Mouse (Mus musculus) 3134 (cell line): ENCODE results near the gene Cdkl5.
"Not testable (repeated sequence)": the region's sequence is repeated elsewhere in the genome, so short reads cannot be mapped to it uniquely, and the experiment has no call there.

Experiments
- DNase-seq: peaks from one replicate; pipeline ENCODE4 v3.0.0-alpha.2; 2011; ENCODE audit warnings: low spot score; ENCODE audit not compliant: insufficient read length; ENCODE audit errors: extremely low read depth

Cdkl5 gene

DNA sequence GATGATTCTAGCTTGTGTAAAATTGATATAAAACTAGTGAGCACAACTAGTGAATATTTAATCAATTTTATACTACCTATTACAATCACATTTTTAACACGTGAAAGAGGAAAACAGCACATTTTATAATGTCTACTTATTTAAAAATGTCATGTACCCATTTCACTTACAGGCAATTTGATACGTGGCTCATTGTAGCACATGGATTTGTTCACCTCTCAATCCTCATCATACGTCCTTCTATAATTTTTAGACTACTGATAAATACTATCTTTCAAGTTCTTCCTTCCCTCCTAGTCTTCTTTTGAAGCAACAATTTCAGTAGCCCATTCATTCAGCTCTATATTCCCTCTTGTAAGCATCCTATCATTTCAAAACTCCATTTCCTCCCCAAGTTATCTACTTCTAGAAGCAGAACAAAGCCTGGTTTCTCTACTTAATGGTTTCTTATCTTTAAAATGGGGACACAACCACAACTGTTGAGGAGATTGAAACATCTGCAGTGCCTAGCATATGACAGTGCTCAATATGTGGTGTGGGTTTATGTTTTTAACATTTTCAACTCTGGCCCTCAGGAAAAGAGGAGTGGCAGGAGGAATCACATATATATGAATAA is 75.4 kb downstream of the Cdkl5 start:
- no peak for DNase-seq

GRCm38 (mm10) chrX:160906952-160907351 is 87.6 kb downstream of the Cdkl5 start, which contains the start of gene Gja6:
Gene Gja6 (minus strand): TSS chrX:160907052.
- no peak for DNase-seq

DNA sequence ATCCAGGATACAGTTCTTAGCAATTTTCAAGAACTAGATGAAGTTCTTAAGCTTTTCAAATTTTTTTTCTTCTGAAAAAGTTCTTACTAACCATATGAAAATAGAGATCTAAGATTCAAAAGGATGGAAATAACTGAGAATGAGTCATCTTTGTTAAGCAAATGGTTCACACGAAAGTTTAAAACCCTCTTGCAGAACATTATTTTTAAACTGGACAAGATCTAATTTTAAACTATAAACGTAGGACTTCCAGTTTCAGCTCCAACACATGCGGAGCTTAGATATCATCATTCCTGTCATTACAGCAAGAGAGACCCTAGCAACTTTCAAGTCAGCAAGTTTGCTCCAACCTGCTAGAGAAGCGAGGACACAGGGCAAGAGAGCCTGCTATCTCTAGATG is 88.0 kb downstream of the Cdkl5 start:
- DNase-seq = no peak

DNA sequence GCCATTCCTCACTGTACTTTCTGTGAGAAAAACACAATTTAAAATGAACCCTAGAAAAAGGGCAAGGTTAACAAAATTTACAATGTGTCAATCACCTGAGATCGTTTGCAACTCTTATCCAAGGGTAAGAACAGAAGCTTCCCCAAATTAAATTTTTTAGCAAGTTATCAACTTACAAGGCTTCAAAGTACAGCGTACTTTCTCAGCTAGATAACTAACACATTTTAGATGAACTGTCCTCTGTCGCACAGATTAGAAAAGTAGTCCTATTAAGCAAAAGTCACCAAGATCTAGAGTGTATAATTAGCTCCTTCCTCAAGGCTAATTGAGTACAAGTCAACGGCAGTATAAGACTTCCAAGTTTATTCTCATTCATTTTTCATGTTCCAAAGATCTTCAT is 88.6 kb downstream of the Cdkl5 start:
- DNase-seq = no peak

- DNase-seq = no peak
These were observed 89.3 kb downstream of the Cdkl5 start for GRCm38 (mm10) chrX:160905041-160905678.

GRCm38 (mm10) chrX:160901118-160901517 is 93.4 kb downstream of the Cdkl5 start:
- no peak for DNase-seq

- no peak for DNase-seq
These were observed 102.4 kb downstream of the Cdkl5 start for GRCm38 (mm10) chrX:160892077-160892476.

GRCm38 (mm10) chrX:160886301-160886700 is 108.2 kb downstream of the Cdkl5 start:
- no peak for DNase-seq

GRCm38 (mm10) chrX:160866576-160866975 is 127.9 kb downstream of the Cdkl5 start:
- no peak for DNase-seq

GRCm38 (mm10) chrX:160865022-160865421 is 129.5 kb downstream of the Cdkl5 start:
- DNase-seq = no peak

DNA sequence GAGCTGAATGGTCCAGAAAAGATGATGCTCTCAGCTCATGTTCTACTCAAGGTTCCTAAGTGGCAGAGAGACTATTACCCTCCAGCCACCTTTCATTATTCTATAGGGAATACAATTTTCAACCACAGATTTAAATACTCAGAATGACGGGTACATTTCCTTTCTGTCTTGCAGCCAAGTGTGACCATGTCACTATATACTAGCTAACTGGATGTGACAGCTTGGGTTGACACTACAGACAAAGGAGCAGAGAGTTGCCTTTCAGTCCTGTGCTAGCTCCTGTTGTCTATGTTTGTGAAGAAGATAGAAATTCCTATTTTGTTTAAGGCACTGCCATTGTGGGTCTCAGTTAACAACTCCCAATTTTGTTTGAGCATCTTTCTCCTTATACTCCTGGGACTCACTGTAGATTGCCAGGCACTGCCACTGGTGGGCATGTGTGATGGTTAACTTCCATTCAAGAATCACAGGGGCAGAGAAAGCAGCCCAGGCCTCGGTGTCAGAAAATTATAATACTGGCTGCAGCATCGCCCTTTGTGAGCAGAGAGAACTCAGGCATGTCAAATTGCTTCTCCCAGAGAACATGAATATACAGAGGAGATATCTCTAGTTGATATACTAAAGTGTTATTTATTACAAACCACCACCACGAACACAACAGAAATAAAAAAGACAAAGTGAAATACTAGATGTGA is 130.7 kb downstream of the Cdkl5 start:
- no peak for DNase-seq

DNA sequence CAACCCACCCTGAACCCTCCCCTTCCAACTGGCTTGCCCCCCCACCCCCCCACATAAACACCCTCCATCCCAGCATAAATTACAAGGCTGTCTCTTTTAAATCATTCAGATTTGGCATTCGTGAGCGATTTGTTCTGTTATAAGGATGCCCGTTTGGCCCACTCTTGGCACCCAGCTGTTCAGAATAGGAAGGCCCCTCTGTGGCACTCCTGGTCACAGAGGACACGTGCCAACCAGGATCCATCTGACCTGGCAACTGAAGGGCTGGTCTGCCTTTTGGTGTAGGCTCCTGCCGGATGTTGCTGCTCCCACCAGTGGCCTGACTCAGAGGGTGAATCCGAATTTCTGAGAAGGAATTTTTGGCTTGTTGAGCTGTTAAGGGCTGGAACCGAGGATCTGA is 186.3 kb downstream of the Cdkl5 start:
- no peak for DNase-seq

- DNase-seq = no peak
These were observed 189.9 kb downstream of the Cdkl5 start for GRCm38 (mm10) chrX:160804409-160805150.

GRCm38 (mm10) chrX:160794920-160795319 is 199.6 kb downstream of the Cdkl5 start:
- no peak for DNase-seq

DNA sequence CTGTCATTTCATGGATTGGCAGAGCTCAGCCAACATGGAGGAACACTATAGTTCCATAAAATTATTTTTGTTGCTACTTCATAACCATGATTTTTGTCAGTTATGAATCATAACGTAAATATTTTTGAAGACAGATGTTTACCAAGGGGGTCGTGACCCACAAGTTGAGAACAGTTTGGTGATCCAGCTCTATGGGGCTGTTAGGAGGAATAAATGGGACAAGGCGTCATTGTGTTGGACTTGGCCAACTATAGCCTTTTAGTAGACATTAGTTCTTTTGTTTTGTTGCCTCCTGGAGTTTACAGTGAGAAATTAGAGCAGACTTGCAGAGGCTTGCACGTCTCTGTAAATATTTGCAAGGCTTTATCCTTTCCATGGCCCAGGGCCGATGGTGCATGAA is 212.2 kb downstream of the Cdkl5 start:
- no peak for DNase-seq

DNA sequence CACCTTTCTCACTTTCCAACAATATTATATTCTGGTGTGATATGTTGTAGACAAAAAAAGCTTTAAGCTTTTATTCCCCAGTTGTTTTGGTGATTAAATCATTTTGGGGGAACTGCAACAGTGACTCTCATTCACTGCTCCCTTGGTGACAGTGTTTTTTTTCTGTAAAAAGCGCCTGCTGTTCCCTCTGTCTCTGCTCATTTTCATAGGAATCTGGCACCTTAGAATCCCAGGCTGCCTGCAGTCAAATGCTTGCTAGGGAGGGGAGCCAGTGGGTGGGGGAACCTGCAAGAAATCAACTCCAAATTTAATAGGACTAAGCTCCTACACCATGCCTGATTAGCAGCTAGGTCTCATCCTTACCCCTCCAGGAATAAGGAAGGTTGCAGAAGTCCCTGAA is 221.5 kb downstream of the Cdkl5 start:
- DNase-seq = no peak

GRCm38 (mm10) chrX:160769622-160770021 is 224.9 kb downstream of the Cdkl5 start:
- not testable (repeated sequence) for DNase-seq

DNA sequence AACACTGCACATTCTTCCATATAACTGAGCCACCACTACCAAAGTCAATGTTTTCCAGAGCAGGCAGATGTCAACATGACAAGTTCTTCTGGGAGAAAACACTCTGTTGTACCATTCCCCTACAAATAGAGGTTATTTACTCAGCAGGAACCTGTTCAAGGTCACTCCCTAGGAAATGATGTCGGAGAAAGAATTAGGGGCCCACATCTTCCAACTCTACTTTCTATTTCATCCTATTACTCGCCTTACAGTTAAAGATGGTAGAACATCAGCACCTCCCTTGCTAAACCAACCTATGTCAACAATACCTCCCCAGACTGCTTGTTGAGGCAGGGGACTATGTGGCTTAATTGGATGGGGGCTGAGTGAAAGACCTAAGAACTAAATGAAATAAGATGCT is 226.8 kb downstream of the Cdkl5 start, which contains the start of gene Rs1:
TSS of gene Rs1 (plus strand) at position 301 of the 400 bp plus-strand sequence.
- no peak for DNase-seq

DNA sequence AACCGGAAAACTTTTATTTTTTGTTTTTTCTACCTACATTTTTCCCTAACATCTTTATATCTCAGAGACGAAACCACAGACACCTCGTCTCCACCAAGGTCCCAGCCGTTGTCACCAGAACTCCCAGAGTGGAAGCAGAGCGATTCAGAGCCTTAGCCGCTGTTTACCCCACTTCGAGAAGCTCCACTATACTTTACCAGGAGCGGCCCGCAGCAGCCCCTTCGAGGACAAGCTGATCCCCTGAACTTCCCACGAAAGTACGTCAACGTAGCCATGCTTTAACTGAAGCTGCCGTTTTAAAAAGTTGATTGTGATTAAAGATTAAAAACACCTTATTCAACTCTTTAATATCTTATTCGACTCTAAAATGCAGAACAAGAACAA is 228.3 kb downstream of the Cdkl5 start:
- no peak for DNase-seq

DNA sequence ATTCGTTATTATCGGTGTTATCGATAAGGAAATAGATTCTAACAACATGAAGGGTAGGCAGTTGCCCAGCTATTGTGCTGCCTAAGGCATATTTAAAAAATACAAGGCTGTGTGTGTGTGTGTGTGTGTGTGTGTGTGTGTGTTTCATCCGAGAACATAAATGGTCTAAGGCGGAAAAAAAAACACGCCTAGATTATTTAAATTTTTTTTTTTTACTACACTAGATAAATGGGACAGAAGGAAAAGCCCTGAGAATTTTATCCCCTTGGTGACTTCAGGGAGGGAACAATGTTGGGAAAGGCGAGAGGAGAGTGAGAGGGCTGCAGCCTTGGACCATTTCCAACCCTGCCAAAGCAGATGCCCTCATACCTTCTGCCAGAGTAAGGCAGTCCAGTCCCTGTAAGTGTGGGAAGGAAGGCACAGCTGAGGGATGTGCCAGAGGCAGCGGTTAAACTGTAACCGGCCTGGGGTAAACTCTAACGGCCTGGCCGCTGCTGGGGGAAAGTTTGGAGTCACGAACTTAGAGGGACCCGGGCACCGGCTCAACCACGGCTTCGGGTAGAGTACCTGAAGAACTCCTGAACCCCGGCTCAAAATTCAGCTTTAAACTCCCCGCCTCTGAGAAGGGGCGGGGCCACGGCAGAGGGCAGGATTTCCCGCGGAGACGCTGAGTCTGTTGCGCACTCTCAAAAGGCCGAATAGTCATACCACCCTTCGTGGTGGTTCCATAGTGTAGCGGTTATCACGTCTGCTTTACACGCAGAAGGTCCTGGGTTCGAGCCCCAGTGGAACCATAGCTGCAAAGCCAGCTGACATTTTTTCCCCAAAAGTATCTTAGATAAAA is 228.9 kb downstream of the Cdkl5 start:
- DNase-seq = peak; percentile 86
